Mouse (Mus musculus): Measurements from ENCODE around the gene Cant1.
A peak's percentile ranks its signal among the peaks of the same experiment; 100 is the strongest.

The Cant1 gene

GRCm38 (mm10) chr11:118418834-118419504 lies at the start of gene Cant1:
Gene Cant1 (minus strand): TSS chr11:118419086.
- peak; percentile 89 for DNase-seq (ENCODE audit: low spot score)

DNA sequence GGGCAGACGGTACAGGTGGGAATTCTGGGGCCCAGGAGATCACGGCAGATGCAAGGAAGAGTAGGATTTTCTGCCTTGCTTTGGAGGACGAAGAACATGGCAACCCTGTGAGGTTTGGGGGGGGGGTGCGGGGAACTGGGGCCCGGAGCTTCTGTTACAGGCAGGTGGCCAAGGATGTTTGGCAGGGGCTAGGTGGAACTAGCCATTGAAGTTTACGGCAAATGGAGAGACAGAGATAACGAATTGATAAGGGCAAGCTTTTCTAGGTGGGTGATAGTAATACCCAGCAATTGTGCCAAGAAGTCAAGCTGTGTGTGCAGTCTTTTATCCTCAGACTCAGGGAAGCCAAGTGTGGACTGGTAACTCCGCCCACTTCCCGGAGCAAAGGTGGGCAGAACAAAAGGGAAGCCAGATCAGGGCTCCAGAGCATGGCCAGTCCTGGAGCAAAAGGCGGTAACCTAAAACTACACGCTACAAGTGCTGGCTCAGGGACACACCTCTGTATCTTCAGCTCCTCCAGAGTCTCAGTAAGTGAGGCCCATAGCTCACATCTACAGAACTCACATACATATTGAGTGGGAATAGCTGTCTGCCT lies 48.7 kb upstream of the Cant1 start:
- no peak for DNase-seq (ENCODE audit: low spot score)

GRCm38 (mm10) chr11:118460280-118460679 lies 41.4 kb upstream of the Cant1 start:
- DNase-seq (ENCODE audit: low spot score), result no peak

GRCm38 (mm10) chr11:118459536-118459935 lies 40.6 kb upstream of the Cant1 start:
- DNase-seq (ENCODE audit: low spot score), result no peak

DNA sequence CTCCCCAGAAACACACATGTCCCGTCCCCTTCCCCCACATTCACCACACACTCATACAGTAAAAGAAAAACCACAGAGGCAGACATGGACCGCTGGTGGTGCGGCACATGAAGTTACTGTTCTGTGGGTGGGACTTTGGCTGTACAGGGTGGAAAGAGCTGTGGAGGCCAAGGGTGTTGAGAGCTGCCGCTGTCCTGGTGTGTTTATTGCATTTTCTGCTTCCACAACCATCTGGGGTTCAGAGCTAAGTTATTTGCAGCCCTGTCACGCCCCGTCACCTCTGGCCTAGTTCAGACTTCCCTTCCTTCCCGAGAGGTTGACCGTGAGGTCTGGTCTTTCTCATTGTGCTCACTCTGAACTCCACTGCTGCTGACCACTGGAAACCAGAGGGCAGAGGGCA lies 40.2 kb upstream of the Cant1 start:
- no peak for DNase-seq (ENCODE audit: low spot score)

- DNase-seq (ENCODE audit: low spot score), result no peak
Measured at GRCm38 (mm10) chr11:118456937-118457336, 38.1 kb upstream of the Cant1 start.

DNA sequence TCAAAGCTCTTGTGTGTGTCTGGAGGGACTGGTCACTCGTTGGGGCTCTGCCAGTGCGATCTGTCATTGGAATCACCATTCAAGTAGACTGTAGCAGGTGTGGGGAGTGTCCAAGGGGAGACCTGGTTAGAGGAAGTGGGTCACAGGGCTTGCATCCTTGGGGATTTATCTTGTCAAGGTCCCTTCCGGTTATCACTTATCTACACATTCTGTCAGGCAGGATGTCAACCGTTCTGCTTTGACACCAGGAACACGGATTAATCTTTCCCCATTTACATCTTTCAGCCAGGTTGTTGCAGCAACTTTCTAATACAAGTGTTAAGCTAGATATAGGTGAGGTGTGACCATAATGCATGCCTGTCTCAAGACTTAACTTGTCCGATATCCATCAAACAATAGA lies 36.9 kb upstream of the Cant1 start:
- DNase-seq (ENCODE audit: low spot score), result no peak

GRCm38 (mm10) chr11:118453886-118454671 lies 35.2 kb upstream of the Cant1 start:
- no peak for DNase-seq (ENCODE audit: low spot score)

GRCm38 (mm10) chr11:118452955-118453354 lies 34.1 kb upstream of the Cant1 start:
- DNase-seq (ENCODE audit: low spot score), result no peak

GRCm38 (mm10) chr11:118451211-118451610 lies 32.3 kb upstream of the Cant1 start:
- no peak for DNase-seq (ENCODE audit: low spot score)

DNA sequence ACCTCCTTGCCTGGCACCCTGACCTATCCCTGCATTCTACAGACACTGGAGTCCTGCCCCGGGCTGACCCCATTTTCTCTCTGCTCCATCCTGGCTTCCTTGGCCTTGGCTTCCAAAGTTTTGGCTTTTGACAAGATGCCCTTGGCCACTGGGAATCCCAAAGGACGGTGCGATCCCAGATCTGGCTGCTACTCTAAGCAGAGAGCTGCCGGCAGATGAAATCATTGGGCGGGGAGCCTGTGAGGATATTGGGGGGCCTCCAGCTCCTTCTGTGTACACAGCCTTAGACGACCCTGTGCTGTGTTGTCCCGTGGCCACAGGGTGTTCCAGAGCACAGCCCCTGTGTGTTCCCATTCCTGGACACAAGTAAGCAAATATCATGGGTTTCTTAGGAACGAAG lies 29.5 kb upstream of the Cant1 start:
- DNase-seq (ENCODE audit: low spot score), result no peak

DNA sequence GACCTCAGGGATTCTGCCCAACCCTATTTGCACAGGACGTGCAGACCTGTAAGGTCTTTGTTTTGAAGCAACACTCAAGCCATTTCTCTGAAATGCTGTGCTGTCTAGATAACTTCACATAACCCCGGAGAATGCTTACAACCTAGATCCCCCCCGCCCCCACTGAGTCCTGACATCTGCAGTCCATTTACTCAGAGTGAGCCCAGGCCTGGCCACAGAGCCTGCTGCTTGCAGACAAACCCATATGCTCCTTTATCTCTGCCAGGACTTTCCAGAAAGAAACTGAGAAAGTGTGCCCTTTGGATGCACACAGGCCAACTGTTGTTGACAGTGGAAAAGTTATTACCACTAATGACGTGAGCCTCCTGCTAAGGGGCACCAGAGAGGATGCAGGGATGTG lies 28.5 kb upstream of the Cant1 start:
- no peak for DNase-seq (ENCODE audit: low spot score)

GRCm38 (mm10) chr11:118445843-118446242 lies 27.0 kb upstream of the Cant1 start:
- DNase-seq (ENCODE audit: low spot score), result no peak

- no peak for DNase-seq (ENCODE audit: low spot score)
Measured at GRCm38 (mm10) chr11:118443201-118443970, 24.5 kb upstream of the Cant1 start.

DNA sequence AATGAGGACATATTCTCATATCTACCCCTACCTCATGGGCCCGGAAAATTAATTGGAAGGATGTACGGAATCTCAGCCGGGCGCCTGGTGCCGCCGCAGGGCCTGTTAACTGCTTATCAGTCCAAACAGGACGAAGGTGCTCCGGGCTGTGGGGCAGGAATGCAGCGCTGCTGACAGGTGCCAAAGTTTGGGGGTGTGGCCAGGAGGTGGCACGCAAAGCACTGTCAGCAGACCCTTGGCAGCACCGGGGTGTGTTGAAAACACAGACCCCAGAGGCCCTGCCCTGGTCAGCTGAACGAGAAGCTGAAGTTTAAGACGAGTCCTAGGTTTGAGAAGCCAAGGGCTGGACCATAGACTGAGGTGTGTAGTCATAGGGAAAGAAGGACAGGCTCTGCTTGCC lies 23.8 kb upstream of the Cant1 start:
- DNase-seq (ENCODE audit: low spot score), result no peak

- no peak for DNase-seq (ENCODE audit: low spot score)
Measured at GRCm38 (mm10) chr11:118438665-118439414, 20.0 kb upstream of the Cant1 start.

DNA sequence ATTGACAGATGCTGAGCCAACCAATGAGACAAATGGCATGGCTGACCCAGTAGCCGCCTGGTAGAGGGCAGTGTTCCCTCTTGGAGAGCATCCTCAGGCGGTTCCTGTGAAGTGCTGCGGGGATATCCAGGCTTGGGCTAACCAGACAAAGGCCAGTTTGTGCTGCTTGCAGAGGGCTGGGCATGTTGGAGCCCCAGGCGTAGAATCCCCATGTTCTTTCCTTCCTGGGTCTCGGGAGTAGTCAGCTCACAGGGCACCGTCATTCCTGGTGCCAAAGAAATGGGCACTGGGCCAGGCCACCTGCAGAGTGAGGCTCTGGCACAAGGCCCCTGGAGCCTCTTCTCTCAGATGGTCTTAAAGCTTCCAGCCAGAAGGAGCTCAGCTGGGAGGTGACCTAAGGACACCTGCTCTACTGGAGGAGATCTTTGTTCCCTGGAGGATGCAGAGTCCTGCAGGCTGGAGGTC lies 17.6 kb upstream of the Cant1 start:
- DNase-seq (ENCODE audit: low spot score), result no peak

GRCm38 (mm10) chr11:118434093-118434492 lies 15.2 kb upstream of the Cant1 start:
- DNase-seq (ENCODE audit: low spot score), result no peak

DNA sequence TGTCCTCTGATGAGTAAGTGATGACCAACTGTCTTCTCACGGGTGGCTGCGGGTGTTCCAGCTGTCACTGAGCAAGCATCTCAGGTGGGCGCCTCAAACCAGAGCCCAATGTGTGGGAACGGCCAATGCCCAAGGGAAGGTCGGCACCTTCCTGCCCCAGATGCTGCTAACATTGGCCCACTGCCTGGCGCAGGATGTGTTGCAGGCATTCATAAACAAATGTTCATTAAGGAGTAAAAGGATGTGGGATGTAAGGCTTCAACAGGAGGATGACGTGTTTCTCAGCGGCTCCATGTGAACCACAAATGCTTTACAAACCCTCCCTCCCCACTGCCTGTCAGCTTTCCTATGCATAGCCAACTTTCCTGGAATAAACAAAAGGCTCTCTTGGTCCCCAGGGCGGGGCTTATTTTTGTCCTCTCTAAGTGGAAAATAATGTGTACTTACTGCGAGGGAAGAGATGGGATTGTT lies 14.5 kb upstream of the Cant1 start:
- DNase-seq (ENCODE audit: low spot score), result no peak

GRCm38 (mm10) chr11:118431100-118431948 lies 12.4 kb upstream of the Cant1 start:
- no peak for DNase-seq (ENCODE audit: low spot score)
